Comparison of ENCODE assay signal across 8 mouse cellular contexts in the genomic region with DNA sequence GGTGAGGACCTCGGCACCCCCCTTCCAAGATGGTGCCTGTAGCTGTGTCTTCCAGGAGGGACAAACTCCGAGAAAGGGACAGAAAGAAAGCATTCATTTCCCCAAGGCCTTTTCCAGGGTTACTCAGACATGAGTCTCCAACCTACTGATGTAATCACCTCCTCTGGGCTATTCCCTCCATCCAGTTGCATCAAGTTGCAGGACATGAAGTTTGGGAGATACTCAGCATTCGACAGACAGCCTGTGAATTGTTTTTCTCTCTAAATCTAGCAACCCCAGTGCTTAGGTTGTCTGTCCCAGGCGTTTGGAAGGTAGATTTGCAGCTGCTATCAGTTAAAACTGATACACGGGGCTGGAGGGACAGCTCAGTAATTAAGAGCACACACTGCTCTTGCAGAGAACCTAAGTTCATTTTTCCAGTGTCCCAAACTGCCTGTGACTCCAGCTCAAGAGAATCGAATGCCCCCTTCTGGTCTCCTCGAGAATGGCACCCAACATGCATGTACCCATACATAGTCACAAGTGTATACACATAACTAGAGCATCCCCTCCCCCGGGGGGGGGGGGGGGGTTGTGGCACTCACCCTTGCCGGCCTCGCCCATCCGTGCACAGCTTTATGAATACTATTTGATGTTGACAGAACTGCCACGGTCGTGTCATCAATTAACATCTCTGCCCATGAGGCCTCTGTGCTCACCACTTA.
DNase-seq lines count a peak whose midpoint lies in the region; ATAC-seq and TF ChIP-seq lines count a peak whose summit lies in the region.

No protein-coding gene starts in this region.

- H3K27ac ChIP-seq in heart, embryonic 10.5 days, result no peak overlapping the region

- H3K36me3 ChIP-seq in heart, embryonic 10.5 days, result no peaks in the 10 kb centered on the region
- no peaks in the 10 kb centered on the region for H3K36me3 ChIP-seq in splenic B cell, adult 2 months (ENCODE audit: control insufficient read depth, insufficient read depth, low read length, poor library complexity, severe bottlenecking)

- peak; percentile 68 for DNase-seq in heart, adult 11 months
- DNase-seq in heart, embryonic 10.5 days (ENCODE audit: low spot score), result no peak
- DNase-seq in A20 (ENCODE audit: low read depth, low spot score), result peak; percentile 50
- DNase-seq in brain, embryonic 14.5 days (ENCODE audit: low read depth), result peak; percentile 27
- DNase-seq in kidney, postnatal 10 days, result peak; percentile 59
- peak; percentile 43 for DNase-seq in splenic B cell, adult 2 months (ENCODE audit: low read depth, low spot score)
- no peak for DNase-seq in cerebellum, adult 11 months

- peak; percentile 34; the same call in 1 of the 2 replicates for TF ChIP-seq CTCF in brain, embryonic 14.5 days (IDR thresholded peaks at IDR 0.05; ENCODE audit: borderline replicate concordance, extremely low read depth, insufficient read depth, insufficient read length)

- H3K4me3 ChIP-seq in heart, embryonic 10.5 days, result no peak overlapping the region

- 78% methylated on average over 13 of the region's 13 CpGs for WGBS in heart, embryonic 10.5 days

- TF ChIP-seq POLR2A in brain, embryonic 14.5 days (IDR thresholded peaks at IDR 0.05; ENCODE audit: borderline replicate concordance, extremely low read depth, insufficient read depth, insufficient read length, poor library complexity, severe bottlenecking), result no peak

- no peaks in the 10 kb centered on the region; the same call in 1 of the 2 replicates for H3K27me3 ChIP-seq in heart, embryonic 10.5 days (ENCODE audit: insufficient read depth, poor library complexity, severe bottlenecking)
- H3K27me3 ChIP-seq in splenic B cell, adult 2 months (ENCODE audit: control insufficient read depth, insufficient read depth, low read length, poor library complexity, severe bottlenecking), result no peaks in the 10 kb centered on the region

- H3K4me1 ChIP-seq in heart, embryonic 10.5 days, result no peaks in the 10 kb centered on the region

- H3K9me3 ChIP-seq in heart, embryonic 10.5 days, result no peaks in the 10 kb centered on the region

- ATAC-seq in frontal cortex, adult (ENCODE audit: low TSS enrichment), result no peak

Comparison
In these comparisons a context has a peak if more than half of its experiments do, and no peak if none do; other contexts are left out.
1. DNase-seq: peak in heart, adult 11 months (single experiment), A20 (single experiment), brain, embryonic 14.5 days (single experiment), kidney, postnatal 10 days (single experiment) and splenic B cell, adult 2 months (single experiment); none in heart, embryonic 10.5 days (single experiment) and cerebellum, adult 11 months (single experiment).